Mouse (Mus musculus) thymus, postnatal 10 days (tissue): ENCODE measurements around the gene Asgr1.
"Not testable (repeated sequence)": the region's sequence is repeated elsewhere in the genome, so short reads cannot be mapped to it uniquely, and the experiment has no call there.

Experiments
- DNase-seq, 2 experiments: peaks; one replicate each; pipeline ENCODE4 v3.0.0; 2021; ENCODE audit warnings: low spot score in 2 of 2

Asgr1 gene

DNA sequence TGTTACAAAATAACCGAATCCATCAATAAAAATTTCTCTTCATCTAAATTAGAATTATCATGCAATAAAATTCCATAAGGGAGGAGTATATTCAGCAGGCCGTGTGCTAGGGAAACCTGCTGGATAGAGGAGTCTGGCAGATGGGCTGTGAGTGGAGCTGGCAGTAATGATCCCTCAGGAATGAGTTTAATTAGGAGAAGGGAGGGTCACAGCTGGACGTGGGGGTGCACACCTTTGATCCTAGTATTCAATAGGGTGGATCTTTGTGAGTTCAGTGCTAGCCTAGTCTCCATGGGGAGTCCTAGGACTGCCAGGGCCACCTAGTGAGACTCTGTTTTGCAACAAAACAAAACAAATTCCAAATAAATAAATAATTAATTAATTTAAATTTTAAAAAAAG lies 14.4 kb downstream of the Asgr1 start:
- DNase-seq = no peak

DNA sequence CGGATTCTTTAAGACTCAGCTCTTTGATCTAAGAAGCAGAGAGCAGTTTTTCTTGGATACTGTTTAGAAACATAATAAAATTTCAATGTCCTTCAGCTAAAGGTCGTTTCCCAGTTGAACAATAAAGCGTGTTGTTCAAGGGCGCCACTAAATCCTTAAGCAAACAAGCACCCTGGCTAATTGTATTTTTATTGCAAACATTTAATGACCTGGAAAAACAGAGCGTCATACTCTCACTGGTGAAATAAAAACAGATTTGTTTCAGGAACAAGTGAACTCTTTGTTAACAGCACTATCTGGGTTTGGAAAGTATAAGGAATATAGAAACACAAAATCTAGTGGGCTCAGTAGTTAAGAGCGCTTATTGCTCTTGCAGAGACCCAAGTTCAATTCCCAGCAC lies 16.2 kb downstream of the Asgr1 start:
- no peak for DNase-seq

DNA sequence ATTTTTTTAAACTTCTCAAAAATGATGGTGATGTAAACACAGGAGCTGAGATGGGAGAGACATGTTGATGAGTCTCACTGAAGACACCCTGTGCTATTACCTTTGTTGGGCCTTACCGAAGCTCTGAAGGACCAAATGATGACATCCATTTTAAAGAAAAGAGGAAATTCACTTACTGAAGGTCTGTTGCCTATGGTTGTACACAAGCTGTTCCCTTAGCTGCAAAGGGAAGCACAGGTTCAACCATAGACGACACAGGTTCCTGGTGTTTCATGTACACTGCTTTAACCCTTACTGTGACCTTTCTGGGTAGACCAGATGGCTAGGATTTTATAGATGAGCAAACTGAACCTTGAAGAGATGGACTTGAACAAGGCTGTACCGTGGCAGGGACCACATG lies 16.7 kb downstream of the Asgr1 start:
- not testable (repeated sequence) for DNase-seq

DNA sequence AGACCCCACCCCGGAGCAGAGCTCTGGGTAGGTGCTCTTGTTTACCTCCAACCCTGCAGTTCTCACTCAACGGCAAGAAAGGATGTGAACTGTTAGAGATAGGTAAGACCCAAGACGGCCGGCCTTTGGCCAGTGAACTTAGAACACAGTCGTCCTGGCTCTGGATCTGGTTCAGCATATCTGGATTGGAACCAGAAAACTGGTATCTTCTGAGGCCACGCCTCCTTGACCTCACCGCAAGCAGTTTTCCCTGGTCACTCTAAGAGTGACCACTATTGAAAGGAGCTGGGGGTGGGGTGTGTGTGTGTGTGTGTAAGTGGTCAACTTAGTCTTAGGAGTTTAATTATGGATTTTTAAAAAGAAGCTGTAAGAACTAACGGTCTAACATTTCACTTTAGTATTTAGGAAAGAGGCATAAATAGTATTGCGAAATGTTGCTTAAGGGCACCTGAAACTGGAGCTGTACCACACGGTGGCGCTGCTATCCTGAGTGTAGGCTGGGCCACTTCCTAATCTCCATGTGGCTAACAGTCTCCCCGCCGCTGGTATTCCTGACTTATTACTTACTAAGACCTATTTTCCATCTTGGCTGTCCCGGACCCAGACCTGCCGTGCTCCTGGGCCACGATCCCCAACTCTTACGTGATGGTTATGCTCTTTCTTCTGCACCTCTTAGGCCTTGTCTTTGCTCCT lies 20.6 kb downstream of the Asgr1 start:
- DNase-seq = peak; percentile 20 to 75

DNA sequence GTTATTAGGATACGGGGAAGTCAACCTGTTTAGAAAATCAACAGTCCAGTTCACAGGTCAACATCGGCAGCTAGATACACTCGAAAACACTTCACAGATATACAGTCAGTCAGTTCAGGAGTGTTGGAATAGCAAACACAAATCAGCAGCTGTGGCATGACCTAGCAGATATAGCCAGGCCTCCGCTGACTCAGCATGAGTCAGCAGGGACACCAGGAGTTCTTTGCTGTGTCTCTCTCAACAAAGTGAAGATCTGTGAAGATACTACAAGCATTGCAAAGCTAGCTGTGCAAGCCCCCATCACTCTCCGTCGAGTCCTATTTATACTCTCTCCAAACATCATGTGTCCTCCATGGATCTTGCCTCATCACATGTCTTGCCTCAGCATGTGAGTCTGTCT lies 21.7 kb downstream of the Asgr1 start:
- DNase-seq = no peak

DNA sequence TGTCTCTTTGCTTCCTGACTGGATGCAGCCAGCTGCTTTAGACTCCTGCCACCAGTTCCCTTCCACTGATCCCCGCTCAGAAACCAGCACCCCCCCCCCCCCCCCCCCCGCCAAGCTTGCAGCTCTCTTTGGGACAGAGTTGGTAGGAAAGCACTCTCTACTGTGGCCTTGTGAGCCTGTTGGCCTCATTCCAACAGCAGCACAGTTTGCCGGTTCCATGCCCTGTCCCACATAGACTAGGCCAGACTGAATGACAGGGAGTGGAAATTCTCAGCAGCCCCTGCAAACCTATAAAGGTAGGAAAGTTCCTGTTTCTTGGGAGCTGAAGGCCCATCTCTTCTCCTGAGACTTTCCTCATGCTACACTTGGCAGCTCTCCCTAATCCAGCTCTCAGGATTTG lies 23.6 kb downstream of the Asgr1 start:
- DNase-seq = no peak

DNA sequence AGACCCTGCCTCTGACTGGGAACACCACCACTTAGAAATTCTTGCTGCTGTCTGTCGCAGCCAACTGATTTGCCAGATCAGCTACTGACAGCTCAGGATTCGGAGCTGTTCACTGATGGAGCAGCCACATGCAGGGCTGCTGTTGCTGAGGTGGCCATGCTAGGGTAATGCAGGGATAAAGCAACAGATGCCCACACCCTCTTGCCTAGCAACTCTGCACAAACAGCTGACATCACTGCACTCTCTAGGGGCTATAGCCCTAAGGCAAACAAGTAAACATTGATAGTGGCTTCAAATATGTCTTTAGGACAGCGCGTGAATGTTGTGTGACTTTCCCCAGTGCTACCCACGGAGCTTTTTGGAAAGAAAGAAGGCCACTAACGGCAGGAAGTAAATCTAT lies 25.3 kb downstream of the Asgr1 start:
- no peak for DNase-seq

DNA sequence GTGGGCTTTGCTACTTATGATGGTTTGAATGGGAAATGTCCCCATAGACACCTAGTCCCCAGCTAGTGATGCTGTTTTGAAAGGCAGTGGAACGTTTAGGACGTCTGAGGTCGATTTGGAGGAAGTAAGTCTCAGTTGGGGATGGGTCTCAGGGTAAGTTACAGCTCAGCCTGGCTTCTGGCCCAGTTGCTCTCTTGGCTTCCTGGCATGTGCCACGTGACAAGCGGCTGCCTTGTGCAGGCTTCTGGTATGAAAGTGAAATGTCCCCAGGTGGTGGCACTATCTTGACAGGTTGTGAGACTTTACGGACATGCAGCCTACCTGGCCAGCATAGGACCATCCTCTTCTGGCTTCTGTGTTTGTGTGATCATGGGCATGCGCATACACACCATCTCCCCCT lies 26.0 kb downstream of the Asgr1 start:
- peak; percentile 47 to 64 for DNase-seq

DNA sequence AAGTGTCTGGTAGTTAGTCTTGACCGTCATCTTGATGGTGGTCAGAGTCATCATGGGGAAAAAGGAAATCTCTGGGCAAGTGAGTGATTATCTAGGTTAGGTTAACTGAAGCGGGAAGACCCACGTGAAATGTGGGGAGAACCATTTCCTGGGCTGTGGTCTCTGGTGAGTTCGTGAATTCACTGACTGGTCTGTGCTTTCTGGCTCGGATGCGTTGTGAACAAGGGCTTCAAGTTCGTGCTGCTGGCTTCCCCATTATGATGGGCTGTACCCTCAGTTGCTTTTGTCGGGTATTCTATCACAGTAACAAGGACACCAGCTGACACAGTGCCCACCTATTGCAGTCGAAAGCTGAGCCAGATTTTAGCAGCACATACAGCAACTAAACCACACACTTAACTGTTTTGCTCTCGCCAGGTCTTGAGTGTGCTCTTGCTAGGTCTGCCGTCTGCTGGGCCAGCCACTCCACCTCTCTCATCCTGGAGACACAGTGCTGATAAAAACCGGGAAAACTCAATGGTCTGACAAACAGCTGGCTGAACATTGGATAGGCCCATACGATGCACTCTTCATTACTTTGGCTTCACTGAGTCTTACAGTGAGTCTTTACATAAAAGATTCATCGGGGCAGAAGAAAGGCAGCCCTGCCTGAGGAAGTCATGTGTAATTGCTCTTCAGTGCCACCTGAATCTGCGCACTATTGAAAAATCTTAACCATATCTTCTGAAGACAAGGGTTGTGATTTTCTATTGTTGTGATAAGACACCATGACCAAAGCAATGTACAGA lies 27.1 kb downstream of the Asgr1 start:
- peak in 1 of 2 experiments; percentile 22 for DNase-seq

DNA sequence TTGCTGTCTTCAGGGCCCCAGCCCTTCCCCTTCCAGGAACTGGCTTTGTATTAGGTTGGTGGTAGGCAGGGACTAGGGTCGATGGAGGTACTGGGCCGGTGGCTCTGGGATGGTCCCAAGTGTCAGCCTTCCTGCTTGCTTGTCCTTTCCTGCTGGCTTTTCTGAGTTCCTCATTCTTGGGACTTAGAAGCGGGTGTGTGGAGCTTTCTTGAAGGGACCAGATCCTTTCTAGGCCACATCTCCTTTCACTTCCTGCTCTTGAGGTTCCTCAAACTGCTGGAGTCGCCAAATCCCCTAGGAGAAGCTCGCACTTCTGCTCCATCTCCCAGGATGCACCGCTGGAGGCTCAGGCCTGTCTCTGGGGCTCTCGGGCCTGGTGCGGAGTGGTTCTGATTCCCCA lies 30.7 kb downstream of the Asgr1 start:
- no peak for DNase-seq

DNA sequence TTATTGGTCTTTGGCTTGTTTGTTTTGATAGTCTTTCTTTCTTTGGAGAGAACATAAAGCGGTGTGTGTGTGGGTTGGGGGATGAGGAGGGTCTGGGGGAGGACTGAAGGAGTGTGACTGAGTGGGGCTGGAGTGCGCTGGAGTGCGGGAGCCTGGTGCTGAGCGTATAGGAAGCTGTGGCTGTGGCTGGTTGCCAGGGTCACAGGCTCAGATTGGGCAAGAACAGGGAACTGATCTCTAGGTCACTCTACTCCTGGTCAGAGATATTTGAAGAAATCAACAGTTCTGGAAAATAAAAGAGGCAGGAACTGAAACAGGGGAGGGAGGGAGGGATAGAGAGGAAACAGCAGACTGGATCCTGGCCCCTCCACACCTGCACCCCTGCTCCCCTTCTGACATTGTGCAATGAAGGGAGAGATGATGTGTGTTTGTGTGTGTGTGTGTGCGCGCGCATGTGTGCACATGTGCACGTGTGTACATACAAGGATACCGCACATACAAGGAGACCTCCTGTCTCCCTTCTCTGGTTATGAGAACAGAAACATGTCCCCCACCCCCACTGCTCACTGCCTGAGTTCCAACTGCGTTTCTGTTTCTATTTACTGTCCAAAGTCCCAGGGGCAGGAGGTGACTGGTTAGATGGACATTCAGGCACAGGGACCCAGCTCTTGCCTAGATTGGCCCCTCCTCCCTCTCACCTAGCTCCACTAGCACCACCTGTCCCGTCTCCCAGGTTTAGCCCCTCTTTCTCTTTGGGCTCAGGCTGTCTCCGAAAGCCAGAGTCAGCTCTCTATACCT lies 38.3 kb downstream of the Asgr1 start, which contains the start of gene Asgr2:
Gene Asgr2, plus strand, starts transcription at position 659 of the 798 bp plus-strand sequence.
- no peak for DNase-seq

DNA sequence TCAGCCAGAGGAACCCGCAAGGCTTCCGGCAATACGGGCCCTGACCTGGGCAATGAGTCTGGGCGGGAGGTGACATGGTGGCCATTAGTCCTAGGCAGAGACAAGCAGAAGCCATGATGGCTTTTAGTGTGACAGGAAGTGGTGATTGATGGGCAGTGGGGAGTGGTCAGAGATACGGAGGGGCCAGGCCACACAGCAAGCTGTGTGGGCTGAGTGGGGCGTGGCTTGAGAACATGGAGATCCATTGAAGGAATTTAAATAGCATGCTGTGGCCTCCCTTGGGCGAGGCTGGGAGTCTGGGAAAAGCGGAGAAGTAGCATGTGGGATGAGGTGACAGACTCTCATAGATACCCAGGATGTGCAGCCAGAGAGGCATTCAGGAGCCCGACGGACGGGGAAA lies 43.5 kb downstream of the Asgr1 start:
- DNase-seq = no peak

DNA sequence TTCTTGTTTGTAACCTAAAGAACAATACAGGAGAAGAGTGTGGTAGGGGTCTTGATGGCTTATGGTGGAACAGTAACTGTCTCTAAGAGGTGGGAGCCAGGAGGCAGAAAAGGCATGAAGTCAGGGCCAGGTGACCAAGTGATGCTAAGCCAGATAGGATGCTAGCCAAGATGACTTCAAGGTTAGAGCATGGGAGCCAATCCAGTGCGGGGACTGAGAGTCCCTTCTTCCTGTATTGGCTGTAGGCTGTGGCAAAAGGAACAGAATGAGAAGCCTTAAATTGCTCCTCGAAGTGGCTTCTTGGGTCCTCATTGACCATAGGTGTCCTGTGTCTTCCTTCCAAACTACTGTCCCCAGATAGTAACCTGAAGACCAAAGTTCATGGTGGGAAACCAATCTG lies 45.2 kb downstream of the Asgr1 start:
- no peak for DNase-seq

DNA sequence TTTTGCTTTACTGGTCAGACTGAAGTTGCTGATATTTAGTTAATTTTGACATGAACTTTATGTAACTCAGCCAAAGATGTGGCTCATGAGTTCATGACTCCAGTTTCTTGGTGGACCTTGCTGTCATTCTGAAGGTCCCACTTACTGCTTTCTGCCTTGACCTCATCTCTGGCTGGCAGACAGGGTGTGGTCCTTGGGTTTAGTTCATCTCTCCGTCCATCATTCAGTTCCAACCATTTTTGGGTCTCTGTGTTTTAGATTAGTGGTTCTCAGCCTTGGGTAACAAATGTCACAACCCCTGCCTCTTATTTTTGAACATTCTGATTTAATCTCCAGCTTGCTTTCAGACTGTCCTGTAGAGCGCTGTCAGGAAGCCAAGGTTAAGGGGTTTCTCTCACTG lies 45.9 kb downstream of the Asgr1 start:
- no peak for DNase-seq

DNA sequence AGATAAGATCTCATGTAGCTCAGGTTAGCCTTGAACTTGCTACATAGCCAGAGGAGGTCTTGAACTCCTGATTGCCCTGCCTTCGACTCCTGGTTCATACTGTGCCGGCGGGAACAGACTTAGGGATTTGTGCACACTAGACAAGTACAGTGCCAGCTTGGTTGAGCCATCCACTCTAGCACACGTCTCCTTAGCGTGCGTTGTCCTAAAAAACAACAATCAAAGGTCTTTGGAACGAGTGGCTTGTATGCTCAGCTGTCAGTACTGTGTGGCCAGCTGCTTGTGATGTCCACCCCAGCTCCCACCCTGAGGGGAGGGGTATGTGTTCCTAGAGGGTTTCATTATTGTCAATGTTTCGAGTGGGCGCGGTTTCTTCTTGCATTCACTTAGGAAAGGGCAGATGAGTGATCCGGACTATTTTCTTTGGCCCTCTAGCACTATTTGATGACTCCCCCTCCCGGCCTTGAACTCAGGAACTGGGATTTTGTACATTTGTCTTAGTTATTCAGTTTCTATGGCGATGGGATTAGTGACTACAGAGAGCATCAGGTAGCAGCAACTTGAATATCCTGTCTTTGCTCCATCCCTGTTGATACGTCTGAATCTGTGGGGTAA lies 49.9 kb downstream of the Asgr1 start:
- DNase-seq = no peak

DNA sequence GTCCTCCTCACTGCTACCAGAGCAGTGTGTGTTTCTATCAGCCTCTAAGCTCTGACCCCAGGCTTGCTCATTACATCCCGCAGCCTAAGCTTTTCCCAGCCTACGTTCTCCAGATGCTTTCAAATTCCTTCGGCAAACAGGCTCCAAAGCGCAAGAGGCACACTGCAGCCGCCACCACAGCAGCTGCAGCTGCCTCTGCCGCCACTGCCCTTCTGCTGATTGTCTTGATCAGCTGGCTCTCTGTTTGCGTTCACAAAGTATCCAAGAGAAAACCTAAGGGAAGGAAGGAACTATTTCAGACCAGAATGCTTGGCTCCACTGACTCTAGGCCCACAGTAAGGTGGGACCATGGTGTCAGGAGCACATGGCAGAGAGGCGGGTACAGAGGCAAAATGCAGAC lies 53.2 kb downstream of the Asgr1 start:
- no peak for DNase-seq
